Mouse (Mus musculus): ENCODE measurements around the gene Gm20870. TPM values are rescaled to one million over a fixed set of nuclear protein-coding genes. Genes with fewer than 3 reads are reported as not detected.
"Not testable (repeated sequence)": the region's sequence is repeated elsewhere in the genome, so short reads cannot be mapped to it uniquely, and the experiment has no call there.

Gene Gm20870
- not detected in 2 replicates for polyA plus RNA-seq (2014; fragmentation: Nextera tagmentation; extraction: Ambion mirVana)

DNA sequence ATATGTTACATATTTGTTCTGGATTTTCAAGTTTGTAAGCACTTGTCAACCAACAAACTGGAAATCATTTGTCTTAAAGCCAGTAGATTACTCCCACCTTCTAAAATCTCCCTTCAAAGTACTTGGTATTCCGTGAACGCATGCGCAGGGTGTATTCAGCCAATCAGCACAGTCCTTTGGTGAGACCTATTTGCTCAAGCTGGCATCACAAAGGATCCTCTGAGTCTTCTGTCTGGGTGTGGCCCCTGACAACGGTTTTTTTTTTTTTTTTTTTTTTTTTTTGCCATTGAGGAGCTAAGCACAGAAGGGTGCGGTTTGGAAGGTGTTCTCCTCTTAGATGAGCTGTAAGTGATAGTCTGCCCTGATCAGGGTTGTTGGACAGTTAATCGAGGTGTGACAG, at the start of gene Gm20870:
Gene Gm20870, plus strand, starts transcription at position 301 of the 400 bp plus-strand sequence.
- not testable (repeated sequence) for H3K9me3 ChIP-seq (replicated peaks; ENCODE audit: control insufficient read depth, low read length); H3K27me3 ChIP-seq (ENCODE audit: control insufficient read depth, insufficient read depth, low read length); H3K27ac ChIP-seq (replicated peaks; ENCODE audit: low read depth, low read length); DNase-seq (ENCODE audit: low spot score); H3K9ac ChIP-seq (replicated peaks; ENCODE audit: low read length); H3K4me1 ChIP-seq (ENCODE audit: control insufficient read depth, insufficient read depth, low read length); H3K4me2 ChIP-seq (ENCODE audit: low read depth, low read length); ATAC-seq (replicated peaks; ENCODE audit: insufficient number of reproducible peaks, low FRiP score, low TSS enrichment, low read depth); H3K36me3 ChIP-seq (replicated peaks; ENCODE audit: control insufficient read depth, insufficient read depth, low read depth, low read length); H3K4me3 ChIP-seq (ENCODE audit: low read depth, low read length)
- WGBS = no CpG with 5 or more reads among the region's 6 CpGs

Other genes starting within 250 kb of the Gm20870 start
- gene Gm20869, start 222.6 kb upstream of the Gm20870 start, polyA plus RNA-seq (2014; fragmentation: Nextera tagmentation; extraction: Ambion mirVana) = not detected in 2 replicates